Mouse (Mus musculus): Measurements from ENCODE around the gene Adgrl3.

Gene Adgrl3

GRCm38 (mm10) chr5:81256091-81256490, 236.2 kb downstream of the Adgrl3 start:
- no peak for DNase-seq

- DNase-seq = no peak
These were observed 249.8 kb downstream of the Adgrl3 start for GRCm38 (mm10) chr5:81269689-81270088.

GRCm38 (mm10) chr5:81275346-81276047, 255.6 kb downstream of the Adgrl3 start:
- DNase-seq = no peak

GRCm38 (mm10) chr5:81279246-81279645, 259.3 kb downstream of the Adgrl3 start:
- DNase-seq = no peak

GRCm38 (mm10) chr5:81285643-81286042, 265.7 kb downstream of the Adgrl3 start:
- DNase-seq = no peak

GRCm38 (mm10) chr5:81301874-81302273, 281.9 kb downstream of the Adgrl3 start:
- DNase-seq = no peak

GRCm38 (mm10) chr5:81317406-81318112, 297.6 kb downstream of the Adgrl3 start:
- no peak for DNase-seq

- DNase-seq = no peak
These were observed 301.5 kb downstream of the Adgrl3 start for GRCm38 (mm10) chr5:81321276-81321934.

- DNase-seq = no peak
These were observed 302.1 kb downstream of the Adgrl3 start for GRCm38 (mm10) chr5:81322064-81322463.

GRCm38 (mm10) chr5:81326916-81327315, 307.0 kb downstream of the Adgrl3 start:
- DNase-seq = no peak

GRCm38 (mm10) chr5:81327392-81327791, 307.5 kb downstream of the Adgrl3 start:
- no peak for DNase-seq

- no peak for DNase-seq
These were observed 309.6 kb downstream of the Adgrl3 start for GRCm38 (mm10) chr5:81329571-81329971.

- DNase-seq = no peak
These were observed 324.4 kb downstream of the Adgrl3 start for GRCm38 (mm10) chr5:81344330-81344729.

- no peak for DNase-seq
These were observed 325.1 kb downstream of the Adgrl3 start for GRCm38 (mm10) chr5:81345096-81345435.

GRCm38 (mm10) chr5:81345436-81346131, 325.6 kb downstream of the Adgrl3 start:
- DNase-seq = no peak

- no peak for DNase-seq
These were observed 327.6 kb downstream of the Adgrl3 start for GRCm38 (mm10) chr5:81347571-81347970.

- DNase-seq = no peak
These were observed 339.6 kb downstream of the Adgrl3 start for GRCm38 (mm10) chr5:81359560-81359959.

- DNase-seq = no peak
These were observed 344.3 kb downstream of the Adgrl3 start for GRCm38 (mm10) chr5:81364198-81364643.

GRCm38 (mm10) chr5:81365250-81365649, 345.3 kb downstream of the Adgrl3 start:
- no peak for DNase-seq

- no peak for DNase-seq
These were observed 350.4 kb downstream of the Adgrl3 start for GRCm38 (mm10) chr5:81370126-81370850.

- no peak for DNase-seq
These were observed 356.1 kb downstream of the Adgrl3 start for GRCm38 (mm10) chr5:81375992-81376391.

GRCm38 (mm10) chr5:81405582-81406143, 385.7 kb downstream of the Adgrl3 start:
- DNase-seq = no peak

All from B cell, adult 2 months (primary cell).